Mouse (Mus musculus): ENCODE measurements at regions not wholly inside any gene's neighbourhood (a gene's known extent, or its start where the extent isn't known, plus 50 kb on each side); places are given as distances from the start of the nearest gene placed in this dataset.

DNA sequence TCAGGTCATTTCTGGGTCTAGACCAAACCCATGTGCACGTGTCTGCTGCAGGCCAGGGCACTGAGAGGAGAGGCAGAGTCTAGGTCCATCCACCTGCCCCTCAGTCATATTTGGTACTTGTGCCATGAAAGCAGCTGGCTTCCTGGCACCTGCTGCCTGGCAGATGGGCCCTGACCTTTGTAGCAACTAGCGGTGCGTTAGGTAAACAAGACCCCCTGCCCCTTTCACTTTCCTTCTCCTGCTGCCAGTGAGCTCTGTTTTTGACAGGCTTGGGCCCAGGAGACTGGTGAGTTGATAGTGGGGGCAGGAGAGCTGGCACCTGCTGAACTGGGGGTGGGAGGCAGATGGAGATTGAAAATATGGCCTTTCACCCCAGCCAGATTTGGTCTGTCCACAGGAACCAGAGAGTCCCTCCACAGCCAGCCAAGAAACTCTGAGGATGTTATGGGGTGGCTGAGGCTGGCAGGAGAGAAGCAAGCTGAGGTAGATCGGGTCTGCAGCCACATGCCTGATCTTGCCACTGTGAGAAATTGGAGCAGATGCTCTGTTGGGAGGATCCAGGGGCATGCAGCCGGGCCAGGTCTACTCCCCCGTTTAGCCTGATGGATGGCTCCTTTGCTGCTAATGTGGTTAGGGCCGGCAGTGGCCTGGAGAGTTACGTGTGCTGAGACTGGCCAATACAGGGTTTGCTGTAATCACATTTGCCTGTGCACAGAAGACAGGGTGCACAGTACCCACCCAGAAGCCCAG lies 316.6 kb upstream of the 4931429L15Rik start:
- TF ChIP-seq CTCF (IDR thresholded peaks at IDR 0.05; ENCODE audit: low read depth) = no peak
- no peak for TF ChIP-seq EP300 (IDR thresholded peaks at IDR 0.05; ENCODE audit: low read depth)

Data from liver, postnatal 0 days (tissue).